Mouse (Mus musculus) ES-E14 (cell line): ENCODE results near the gene Fam71f1. TPM values are rescaled to one million over a fixed set of nuclear protein-coding genes. Genes with fewer than 3 reads are reported as not detected.

Source experiments
- DNase-seq: peaks from one replicate; pipeline ENCODE4 v3.0.0-alpha.2; 2013; ENCODE audit warnings: low read depth, low spot score
- H3K27ac ChIP-seq: 2 replicates; pipeline ENCODE4 v1.5.1; 2012; ENCODE audit warnings: low read depth, mild to moderate bottlenecking, low read length, moderate library complexity, mixed read lengths; ENCODE audit not compliant: poor library complexity, insufficient read depth, severe bottlenecking
- H3K36me3 ChIP-seq: 2 replicates; pipeline ENCODE4 v1.6.1; 2012; ENCODE audit warnings: mild to moderate bottlenecking, low read length, moderate library complexity, mixed read lengths; ENCODE audit not compliant: control insufficient read depth, poor library complexity, insufficient read depth, severe bottlenecking
- H3K4me1 ChIP-seq, 2 experiments: fragments of 150-350 bp in 1 of 2; sonication (generic) in 1 of 2; 2 replicates each; pipeline ENCODE4 v1.6.1; 2012; ENCODE audit warnings: low read length in 2 of 2, mild to moderate bottlenecking in 1 of 2, mixed read lengths in 1 of 2; ENCODE audit not compliant: control insufficient read depth in 2 of 2, insufficient read depth in 2 of 2, poor library complexity in 1 of 2
- H3K4me3 ChIP-seq, 2 experiments: fragments of 150-350 bp in 1 of 2; sonication (generic) in 1 of 2; 2 replicates each; pipeline ENCODE4 v1.5.1; 2012; ENCODE audit warnings: low read length in 2 of 2, low read depth in 1 of 2, mild to moderate bottlenecking in 1 of 2, mixed read lengths in 1 of 2; ENCODE audit not compliant: insufficient read depth in 1 of 2, poor library complexity in 1 of 2, severe bottlenecking in 1 of 2
- H3K9ac ChIP-seq: 2 replicates; pipeline ENCODE4 v1.6.1; 2012; ENCODE audit warnings: low read depth, mild to moderate bottlenecking, low read length, mixed read lengths; ENCODE audit not compliant: poor library complexity, insufficient read depth, severe bottlenecking
- H3K9me3 ChIP-seq: fragments of 150-350 bp; sonication (generic); 2 replicates; pipeline ENCODE4 v1.6.1; 2012; ENCODE audit warnings: low read depth, mild to moderate bottlenecking, low read length; ENCODE audit not compliant: control insufficient read depth, insufficient read depth
- CHD2 ChIP-seq: IDR thresholded peaks from 2 replicates; pipeline ENCODE4 v1.6.1; 2014; ENCODE audit warnings: mild to moderate bottlenecking, low read depth, low read length, inconsistent platforms
- HCFC1 ChIP-seq: IDR thresholded peaks from 2 replicates; pipeline ENCODE4 v1.6.1; 2012; ENCODE audit warnings: low read length, inconsistent platforms, borderline replicate concordance; ENCODE audit not compliant: insufficient read depth
- MAFK ChIP-seq: IDR thresholded peaks from 2 replicates; pipeline ENCODE4 v1.6.1; 2014; ENCODE audit warnings: mild to moderate bottlenecking, low read depth, low read length, inconsistent platforms; ENCODE audit not compliant: insufficient read depth
- ZC3H11A ChIP-seq: IDR thresholded peaks from 2 replicates; pipeline ENCODE4 v1.6.1; 2012; ENCODE audit warnings: low read depth, mild to moderate bottlenecking, inconsistent platforms, low read length, borderline replicate concordance
- ZNF384 ChIP-seq: IDR thresholded peaks from 2 replicates; pipeline ENCODE4 v1.6.1; 2012; ENCODE audit warnings: low read depth, low read length, inconsistent platforms
- in situ Hi-C, 2 experiments: fragments of 600-800 bp; cut with MboI; formaldehyde crosslinking; loops; one replicate each; pipeline ENCODE4 v1.15.1; 2025; ENCODE audit warnings: low sequenced_read_pairs in 2 of 2, inconsistent platforms in 1 of 2; ENCODE audit not compliant: unreplicated experiment in 2 of 2
- total RNA-seq: library from RNA; depleted of rRNA; stranded (reverse); fragments of 300-350 nt; gene quantifications from 2 replicates; pipeline ENCODE4 v1.2.3, GENCODE M21; 2012

The Fam71f1 gene
- total RNA-seq, 1 experiment, result 0.80 TPM

GRCm38 (mm10) chr6:29303726-29304125 lies 15.2 kb upstream of the Fam71f1 start:
- H3K9me3 ChIP-seq, result no peaks in the 10 kb centered on the region
- TF ChIP-seq CHD2, result no peak
- TF ChIP-seq MAFK, result no peak
- no peak for TF ChIP-seq HCFC1
- no peak for TF ChIP-seq ZNF384
- TF ChIP-seq ZC3H11A, result no peak
- no peaks in the 10 kb centered on the region for H3K36me3 ChIP-seq
- H3K4me1 ChIP-seq, result no peaks in the 10 kb centered on the region; a peak in 1 of 4 replicates
- no peak overlapping the region for H3K9ac ChIP-seq
- in situ Hi-C loops, result no loop called here
- DNase-seq, result no peak
- no peak overlapping the region for H3K27ac ChIP-seq
- H3K4me3 ChIP-seq, result no peak overlapping the region

GRCm38 (mm10) chr6:29305462-29305861 lies 13.5 kb upstream of the Fam71f1 start:
- Histone ChIP-seq H3K4me1 (peaks cover 0 to 3% of the 10 kb centered on the region in 2 experiments; a peak in 1 of 4 replicates), H3K4me3 (no peak overlapping the region), H3K27ac (no peak overlapping the region), H3K9me3 (no peaks in the 10 kb centered on the region), H3K9ac (no peak overlapping the region; the same call in 1 of the 2 replicates), H3K36me3 (no peaks in the 10 kb centered on the region)
- no peak for DNase-seq
- TF ChIP-seq CHD2, result no peak
- no peak for TF ChIP-seq ZNF384
- TF ChIP-seq MAFK, result no peak
- TF ChIP-seq ZC3H11A, result no peak
- no peak for TF ChIP-seq HCFC1
- in situ Hi-C loops, result no loop called here

DNA sequence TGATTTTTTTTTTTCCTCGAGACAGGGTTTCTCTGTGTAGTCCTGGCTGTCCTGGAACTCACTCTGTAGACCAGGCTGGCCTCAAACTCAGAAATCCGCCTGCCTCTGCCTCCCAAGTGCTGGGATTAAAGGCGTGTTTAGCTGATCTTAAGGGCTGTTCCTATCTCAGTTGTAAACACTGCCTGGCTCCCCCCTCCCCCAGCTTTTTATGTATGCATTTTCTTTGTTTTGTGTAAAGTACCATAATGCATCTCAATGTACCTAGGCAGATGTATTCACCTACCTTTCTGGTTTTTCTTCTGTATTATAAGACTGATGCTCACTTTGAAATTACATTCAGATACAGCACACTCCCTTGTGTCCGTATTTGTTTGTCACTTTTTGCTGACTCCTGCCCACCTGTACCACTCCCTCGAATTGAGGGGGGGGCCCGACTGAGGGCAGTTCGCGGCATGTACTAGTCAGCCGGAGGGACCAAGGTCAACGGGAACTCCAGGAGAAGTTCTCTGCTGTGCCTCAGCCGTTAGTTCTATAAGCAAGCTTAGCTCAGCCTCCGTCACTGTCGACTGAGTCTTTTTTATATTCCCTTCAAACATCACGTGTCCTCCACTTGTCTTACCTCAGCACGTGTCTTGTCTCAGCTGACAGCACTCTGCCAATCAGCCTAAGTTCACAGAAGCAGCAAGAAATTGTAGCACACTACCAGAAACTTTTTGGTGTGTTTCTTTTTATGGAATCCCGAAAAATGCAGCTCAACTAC lies 9.9 kb upstream of the Fam71f1 start:
- TF ChIP-seq CHD2, result no peak
- no peak for TF ChIP-seq MAFK
- TF ChIP-seq ZC3H11A, result no peak
- no peak for TF ChIP-seq ZNF384
- no peak for TF ChIP-seq HCFC1
- no peak overlapping the region for H3K27ac ChIP-seq

DNA sequence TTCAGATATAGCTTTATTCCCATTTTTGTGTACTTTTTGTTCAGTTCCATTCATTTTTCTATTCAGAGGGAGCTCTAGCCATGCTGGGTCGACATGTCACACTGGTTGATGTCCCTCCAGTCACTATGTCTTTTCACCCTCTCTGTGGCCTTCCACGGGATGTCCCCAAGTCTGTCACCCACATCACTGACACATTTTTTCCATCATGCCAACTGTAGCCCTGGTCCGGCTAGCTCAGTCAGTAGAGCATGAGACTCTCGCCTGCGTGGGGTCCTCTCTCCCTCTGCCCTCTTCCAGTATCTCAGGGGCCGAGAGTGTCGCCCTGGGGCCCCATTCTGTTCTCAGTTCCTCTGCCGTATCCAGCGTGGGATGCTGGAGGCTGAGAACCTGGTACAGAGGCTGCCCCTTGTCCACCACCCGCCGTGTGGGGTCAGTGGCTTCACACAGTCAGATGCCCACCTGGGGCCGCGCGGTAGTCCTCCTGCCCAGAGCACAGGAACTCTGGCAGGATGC lies 5.2 kb upstream of the Fam71f1 start:
- Histone ChIP-seq H3K27ac (no peak overlapping the region), H3K9ac (no peak overlapping the region), H3K4me3 (no peak overlapping the region), H3K36me3 (no peaks in the 10 kb centered on the region), H3K4me1 (peaks cover 0 to 3% of the 10 kb centered on the region in 2 experiments; a peak in 1 of 4 replicates), H3K9me3 (no peaks in the 10 kb centered on the region)
- no peak for TF ChIP-seq CHD2
- TF ChIP-seq ZNF384, result no peak
- TF ChIP-seq MAFK, result no peak
- no peak for TF ChIP-seq ZC3H11A
- TF ChIP-seq HCFC1, result no peak
- DNase-seq, result no peak
- in situ Hi-C loops, result no loop called here

More for the DNA sequence above, 9.9 kb upstream of the Fam71f1 start:
- H3K36me3 ChIP-seq, result no peaks in the 10 kb centered on the region
- peaks cover 0 to 3% of the 10 kb centered on the region in 2 experiments; a peak in 1 of 4 replicates for H3K4me1 ChIP-seq
- H3K4me3 ChIP-seq, result no peak overlapping the region
- no peak for DNase-seq
- no peaks in the 10 kb centered on the region for H3K9me3 ChIP-seq
- in situ Hi-C loops, result no loop called here
- H3K9ac ChIP-seq, result no peak overlapping the region
